Mouse (Mus musculus): ENCODE data around the gene Arrdc4.

Gene Arrdc4

DNA sequence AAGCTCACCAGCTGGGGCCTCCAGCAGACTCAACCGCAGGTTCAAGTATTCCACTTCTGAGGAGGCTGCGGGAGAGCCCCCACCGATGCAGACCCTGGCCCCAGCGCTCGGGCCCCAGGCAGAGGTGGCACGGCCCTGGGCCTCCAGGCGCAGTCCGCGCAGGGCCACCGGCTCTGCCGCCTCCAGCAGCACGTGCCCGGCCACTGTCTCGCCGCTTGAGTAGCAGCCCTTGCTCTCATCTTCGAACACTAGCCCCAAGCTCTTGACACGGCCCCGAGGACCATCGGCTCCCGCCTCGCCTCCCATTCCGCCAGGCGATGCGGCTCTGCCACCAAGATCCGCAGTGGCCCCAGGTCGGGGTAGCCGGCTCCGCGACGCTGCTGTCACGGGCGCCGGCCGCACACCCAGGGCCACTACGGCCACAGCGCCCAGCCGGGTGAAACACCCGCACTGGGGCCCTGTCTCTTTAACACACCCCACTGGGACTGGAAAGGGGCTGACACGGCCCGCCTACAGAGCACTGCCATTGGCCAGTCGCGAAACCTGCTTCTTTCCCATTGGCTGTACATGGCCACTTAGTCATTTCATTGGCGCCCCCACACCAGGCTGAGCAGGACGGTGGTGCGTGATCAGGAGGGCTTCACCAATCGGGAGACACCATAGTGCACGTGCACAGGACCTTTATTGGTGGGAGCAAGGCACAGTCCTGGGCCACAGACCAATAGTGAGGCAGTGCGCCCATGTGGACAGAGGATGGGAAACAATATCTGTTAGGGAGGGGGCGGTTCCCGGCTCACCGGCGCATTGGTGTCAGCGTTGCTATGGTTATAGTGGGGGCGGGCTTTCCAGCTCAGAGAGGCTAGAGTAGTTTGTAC, at the start of gene Arrdc4:
TSS of gene Arrdc4 (minus strand) at position 481 of the 875 bp plus-strand sequence.
- peak; percentile 99 to 100 for DNase-seq (ENCODE audit: inconsistent age in 2 of 2, low spot score in 1 of 2)

DNA sequence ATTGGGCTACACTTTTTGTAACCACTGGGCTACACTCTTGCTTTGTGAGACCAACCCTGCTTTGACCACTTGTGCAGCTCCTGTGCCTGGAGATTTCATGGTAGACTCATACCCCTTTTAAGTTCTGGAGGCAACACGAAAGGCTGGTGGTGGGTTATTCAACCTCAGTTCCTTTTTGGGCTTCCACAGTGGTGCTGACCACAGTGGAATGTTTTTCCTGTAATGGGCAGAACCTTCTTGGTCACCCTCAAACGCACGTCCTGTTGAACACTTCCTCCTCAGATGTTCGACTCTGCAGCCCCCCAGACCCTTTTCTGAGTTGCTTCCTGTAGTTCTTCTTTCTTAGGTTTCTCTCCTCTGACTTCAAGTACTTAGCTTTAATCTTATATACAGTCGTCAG, 46.5 kb upstream of the Arrdc4 start:
- no peak for DNase-seq (ENCODE audit: inconsistent age in 2 of 2, low spot score in 1 of 2)

DNA sequence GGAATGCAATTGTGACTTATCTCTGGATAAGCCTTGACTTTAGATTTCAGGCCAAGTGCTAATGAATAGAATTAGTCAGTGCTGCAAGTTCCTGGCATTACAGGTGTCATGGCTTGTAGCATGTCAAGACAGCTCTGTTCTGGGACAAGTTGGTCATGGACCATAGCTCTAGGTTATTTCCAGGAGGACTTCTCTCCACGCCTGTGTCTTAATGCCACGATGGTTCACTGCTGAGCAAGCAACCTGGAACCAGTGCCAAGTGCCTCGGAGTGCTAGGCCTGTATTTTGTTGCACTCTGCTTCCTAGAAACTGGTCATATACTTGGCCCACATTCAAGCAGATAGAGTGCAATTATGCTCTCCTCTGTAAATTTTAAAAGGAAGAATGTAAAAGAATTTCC, 39.7 kb upstream of the Arrdc4 start:
- peak; percentile 10 to 60 for DNase-seq (ENCODE audit: inconsistent age in 2 of 2, low spot score in 1 of 2)

DNA sequence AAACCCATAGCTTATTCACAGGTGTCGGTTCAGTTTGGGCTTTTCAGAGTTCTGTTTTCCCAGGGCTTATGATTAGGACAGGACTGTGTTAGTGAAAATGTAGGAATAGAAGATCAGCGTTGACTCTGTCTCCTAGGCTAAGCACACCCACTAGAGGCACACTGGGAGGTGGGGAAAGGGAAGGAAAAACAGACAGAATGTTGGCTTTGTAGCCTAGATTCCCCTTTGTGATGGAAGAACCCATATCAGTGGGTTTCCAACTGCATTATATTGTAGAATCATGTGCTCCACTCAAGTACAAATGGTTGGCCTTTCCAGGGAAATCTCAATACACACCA, 22.7 kb upstream of the Arrdc4 start:
- DNase-seq (ENCODE audit: inconsistent age in 2 of 2, low spot score in 1 of 2) = peak in 1 of 2 experiments; percentile 31

DNA sequence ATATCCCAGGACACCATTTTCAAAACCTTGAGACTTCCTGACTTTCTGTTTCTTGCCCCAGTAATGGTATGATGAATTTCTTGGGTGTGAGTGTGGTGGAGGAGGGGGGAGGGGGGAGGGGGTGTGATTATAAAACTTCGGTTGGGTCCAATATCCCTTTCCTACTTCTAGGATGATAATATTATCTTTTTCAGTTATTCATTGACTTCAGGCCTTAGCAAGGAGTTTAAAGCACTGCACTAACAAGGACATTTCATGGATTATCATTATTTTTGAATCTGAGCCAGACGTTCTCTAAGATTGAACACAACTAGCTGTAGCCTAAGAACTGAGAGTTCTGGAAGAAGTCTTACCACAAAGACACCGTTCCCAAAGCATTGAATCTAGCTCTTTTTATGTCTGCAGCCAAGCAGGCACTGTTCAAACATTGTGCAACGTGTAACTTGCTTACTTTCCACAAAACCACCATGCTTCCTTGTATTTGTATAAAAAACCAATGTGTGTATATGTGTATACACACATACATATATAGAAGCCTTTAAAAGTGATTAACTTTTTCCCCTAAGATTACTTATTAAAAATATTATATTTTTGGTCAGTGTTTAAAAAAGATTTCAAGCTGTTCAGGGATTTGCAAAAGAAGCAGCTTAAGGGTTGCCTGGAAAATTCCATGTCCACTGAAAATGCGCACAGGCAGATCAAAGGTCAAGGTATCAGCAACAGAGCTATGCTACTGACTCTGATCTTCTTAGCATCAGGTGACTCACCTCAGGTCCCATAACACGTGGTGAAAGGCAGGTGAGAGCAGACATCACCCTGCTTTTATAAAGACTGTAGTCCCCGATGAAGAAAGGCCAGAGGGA, 22.1 kb upstream of the Arrdc4 start:
- peak in 1 of 2 experiments; percentile 17 for DNase-seq (ENCODE audit: inconsistent age in 2 of 2, low spot score in 1 of 2)

DNA sequence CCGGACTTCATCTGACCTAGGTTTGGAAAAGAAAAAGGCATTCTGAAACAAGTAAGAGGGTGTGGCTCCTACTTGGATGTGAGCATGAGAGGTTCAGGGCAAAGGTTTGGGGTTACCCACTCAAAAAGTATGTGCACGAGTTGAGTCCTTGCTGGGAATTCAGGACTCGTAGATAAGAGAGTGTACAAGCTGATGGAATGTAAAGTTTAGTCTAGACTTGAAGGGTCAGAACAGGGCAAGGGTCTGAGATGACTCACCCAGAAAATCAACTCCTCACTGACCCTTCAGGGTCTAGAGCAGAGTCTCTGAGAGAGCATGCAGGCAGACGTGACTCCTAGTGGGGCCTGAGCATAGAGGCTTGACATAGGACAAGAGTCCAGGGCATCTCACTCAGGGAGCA, 16.9 kb upstream of the Arrdc4 start:
- no peak for DNase-seq (ENCODE audit: inconsistent age in 2 of 2, low spot score in 1 of 2)

DNA sequence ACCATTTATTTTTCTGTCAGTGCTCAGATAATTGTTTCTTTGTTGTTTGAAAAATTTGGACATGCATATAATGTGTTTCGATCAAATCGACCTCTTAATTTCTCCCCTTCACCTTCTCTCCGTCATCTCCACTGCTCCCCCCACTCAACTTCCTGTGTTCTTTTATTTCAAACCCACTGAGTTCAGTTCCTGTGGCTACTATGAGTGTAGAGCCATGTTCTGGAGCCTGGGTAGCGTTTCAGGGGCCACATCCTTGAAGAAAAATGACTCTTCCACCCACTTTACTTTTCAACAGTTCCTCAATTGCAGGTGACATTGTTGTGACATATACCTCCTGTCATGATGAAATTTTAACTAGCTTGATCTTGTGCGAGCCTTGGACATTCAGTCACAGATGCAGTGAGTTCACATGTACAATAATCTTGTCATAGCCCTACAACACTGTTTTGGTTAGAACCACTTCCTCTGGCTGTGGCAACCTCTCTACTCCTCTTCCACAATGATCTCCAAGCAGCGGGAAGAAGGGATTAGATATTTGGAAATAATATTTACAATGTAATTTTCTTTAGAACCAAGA, 10.2 kb upstream of the Arrdc4 start:
- DNase-seq (ENCODE audit: inconsistent age in 2 of 2, low spot score in 1 of 2) = no peak

DNA sequence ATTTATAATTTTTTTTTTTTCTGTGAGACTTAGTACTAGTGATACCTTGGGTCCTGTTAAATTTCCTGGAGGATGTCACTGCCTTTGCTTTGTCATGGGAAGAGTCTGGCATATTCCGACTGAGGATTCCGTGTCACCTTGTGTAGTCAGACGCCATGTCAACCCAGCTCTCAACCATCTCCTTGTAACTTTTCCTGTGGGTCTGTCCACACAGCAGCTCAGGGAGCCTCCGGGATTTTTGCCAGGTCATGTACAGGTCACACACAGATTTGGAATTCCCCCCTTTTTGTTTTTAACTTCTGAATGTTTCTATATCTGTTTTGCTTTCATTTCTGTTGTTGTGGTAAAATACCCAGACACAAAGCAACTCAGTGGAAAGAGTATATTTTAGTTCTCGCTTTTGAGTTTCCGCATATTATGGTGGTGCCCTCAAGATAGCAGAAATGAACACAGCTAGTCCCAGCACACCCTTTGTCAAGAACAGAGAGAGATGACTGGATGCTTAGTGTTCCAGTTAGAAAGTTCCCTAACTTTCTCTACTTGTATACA, 7.7 kb upstream of the Arrdc4 start:
- no peak for DNase-seq (ENCODE audit: inconsistent age in 2 of 2, low spot score in 1 of 2)

DNA sequence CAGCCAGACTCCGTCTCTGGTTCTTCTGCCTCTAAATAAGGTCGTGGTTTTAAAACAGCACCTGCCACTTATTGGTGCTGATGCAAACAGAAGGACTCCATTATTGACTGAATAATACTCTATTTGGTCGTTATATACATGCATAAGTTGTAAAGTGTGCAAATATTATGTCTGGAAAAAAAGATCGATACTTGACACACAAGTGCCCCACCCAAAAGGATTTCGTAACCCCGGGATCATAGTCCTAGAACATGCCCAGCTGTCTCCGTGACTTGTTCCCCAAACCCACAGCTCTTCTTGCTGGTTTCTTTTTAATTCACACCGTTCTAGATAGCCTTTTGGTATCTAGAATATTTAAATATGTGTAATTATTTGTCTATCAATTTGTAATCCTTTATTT, 878 bp upstream of the Arrdc4 start:
- no peak for DNase-seq (ENCODE audit: inconsistent age in 2 of 2, low spot score in 1 of 2)

DNA sequence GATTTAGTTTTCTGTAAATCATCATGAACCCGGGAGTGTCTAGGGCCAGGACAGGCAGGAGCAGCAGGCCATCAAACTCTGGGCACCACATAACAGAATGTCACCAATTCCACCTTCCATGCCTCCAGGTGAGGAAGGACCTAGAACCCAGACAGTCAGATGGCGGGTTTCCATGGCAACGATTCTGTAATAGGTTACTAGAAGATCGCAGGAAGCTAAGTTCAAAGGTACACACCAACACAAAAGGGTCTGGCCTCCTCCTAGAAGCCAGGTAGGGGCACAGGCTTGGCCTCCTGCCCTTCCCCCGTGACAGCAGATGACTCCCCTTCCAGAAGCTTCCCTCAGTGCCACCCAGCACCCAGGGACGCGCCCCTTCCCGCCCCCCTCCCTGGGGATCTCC, 680 bp downstream of the Arrdc4 start:
- peak in 1 of 2 experiments; percentile 82 for DNase-seq (ENCODE audit: inconsistent age in 2 of 2, low spot score in 1 of 2)

DNA sequence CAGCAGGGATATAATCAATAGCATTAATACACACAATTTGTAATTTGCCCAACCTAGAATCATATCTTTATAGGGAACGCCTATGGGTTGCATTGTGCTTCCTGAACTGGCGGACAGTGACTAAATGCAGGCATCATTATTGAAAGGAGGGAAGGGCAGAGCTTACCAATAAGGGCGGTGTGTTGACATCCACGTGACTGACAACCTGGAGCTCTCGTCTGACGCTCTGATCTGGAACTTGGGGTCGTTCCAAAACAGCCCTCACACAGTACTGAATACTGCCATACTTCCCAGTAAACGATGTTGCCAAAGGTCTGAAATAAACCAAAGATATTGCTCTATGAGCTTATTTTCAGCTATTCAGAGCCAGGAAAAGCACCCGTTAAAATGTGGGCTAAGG, 4.4 kb downstream of the Arrdc4 start:
- no peak for DNase-seq (ENCODE audit: inconsistent age in 2 of 2, low spot score in 1 of 2)

DNA sequence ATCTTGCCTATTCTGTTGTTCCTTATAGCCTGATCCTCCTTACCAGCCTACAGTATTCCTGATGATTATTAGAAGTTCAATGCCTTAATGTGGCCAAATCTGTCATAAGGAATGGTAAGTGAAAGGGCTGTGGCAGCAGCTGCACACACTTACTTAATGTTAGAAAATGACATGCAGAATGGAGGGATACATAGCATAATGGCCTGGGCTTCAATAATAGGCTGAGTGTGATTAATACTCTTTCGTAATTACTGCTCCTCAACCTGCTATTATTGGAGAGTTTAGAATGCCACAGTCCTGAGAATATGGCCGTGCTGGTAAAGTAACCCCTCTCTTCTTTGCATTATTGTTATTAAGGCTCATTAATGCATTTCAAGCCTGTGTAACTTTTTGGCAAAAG, 4.8 kb downstream of the Arrdc4 start:
- no peak for DNase-seq (ENCODE audit: inconsistent age in 2 of 2, low spot score in 1 of 2)

DNA sequence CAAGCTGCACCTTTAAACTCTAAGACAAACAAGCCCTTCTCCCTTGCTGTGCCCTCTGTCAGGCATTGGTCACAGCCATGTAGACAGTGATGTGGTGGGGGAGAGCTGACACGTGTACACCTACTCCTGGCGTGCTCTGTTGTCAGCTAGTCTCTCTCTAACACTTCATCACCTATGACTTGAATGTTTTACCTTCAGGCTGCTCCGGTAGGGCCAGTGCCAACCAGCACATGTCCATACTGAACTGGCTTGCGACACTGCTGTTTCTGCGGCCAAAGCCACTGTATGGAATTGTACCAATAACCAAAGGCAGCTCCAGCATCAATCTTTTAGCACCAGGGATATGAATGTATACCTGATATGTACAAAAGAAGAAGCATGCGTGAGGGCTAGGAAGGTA, 8.3 kb downstream of the Arrdc4 start:
- no peak for DNase-seq (ENCODE audit: inconsistent age in 2 of 2, low spot score in 1 of 2)

DNA sequence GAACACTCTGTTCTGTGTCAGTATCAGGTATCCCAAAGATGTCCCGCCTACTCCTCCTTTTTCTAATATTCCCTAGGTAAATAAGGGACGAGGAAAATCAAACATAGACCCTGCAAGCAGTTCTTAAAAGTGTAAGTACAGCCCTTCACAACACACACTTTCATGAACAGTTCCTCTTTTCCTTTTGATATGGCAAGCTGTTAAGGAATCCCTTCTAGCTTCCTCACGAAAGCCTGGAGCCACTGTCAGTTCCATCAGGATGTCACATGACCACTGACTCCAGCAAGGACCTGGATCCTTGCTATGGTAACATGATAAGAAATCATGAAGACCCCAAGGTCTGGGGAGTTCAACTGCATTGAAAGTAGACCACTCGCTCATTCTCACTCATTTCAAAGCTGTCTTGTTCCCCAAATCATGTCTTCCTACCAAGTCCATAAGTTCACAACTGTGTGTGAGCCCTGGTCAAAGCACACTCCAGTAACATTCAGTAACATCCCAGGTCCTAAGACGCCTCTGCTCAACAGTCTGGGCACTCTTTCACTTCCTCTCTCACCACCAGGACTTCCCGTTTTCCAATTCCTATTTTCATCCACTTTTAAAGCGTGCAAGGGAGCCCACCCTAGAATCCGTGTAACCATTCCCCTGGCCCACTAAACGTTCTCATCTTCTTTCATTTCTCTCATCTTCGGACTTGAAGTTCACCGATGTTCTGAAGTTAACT, 10.2 kb downstream of the Arrdc4 start:
- no peak for DNase-seq (ENCODE audit: inconsistent age in 2 of 2, low spot score in 1 of 2)

DNA sequence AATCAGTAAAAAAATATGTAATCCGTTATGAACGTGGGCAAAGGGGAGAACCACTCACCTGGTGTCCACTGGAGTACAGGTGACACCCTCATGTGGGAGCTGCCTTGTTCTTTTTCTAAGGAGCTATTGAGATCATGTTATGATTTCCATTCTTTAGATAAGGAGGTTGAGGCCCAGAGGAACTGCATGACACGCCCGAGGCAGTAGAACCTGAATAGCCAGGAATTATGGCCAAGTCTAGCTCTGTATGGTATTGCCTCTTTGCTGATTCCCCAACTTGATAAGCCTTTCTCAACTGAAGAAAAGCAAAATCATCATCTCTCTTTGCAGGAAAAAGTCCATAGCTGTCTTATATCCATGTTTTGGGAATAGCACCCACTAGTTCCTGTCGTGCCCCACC, 22.7 kb downstream of the Arrdc4 start:
- DNase-seq (ENCODE audit: inconsistent age in 2 of 2, low spot score in 1 of 2) = no peak

DNA sequence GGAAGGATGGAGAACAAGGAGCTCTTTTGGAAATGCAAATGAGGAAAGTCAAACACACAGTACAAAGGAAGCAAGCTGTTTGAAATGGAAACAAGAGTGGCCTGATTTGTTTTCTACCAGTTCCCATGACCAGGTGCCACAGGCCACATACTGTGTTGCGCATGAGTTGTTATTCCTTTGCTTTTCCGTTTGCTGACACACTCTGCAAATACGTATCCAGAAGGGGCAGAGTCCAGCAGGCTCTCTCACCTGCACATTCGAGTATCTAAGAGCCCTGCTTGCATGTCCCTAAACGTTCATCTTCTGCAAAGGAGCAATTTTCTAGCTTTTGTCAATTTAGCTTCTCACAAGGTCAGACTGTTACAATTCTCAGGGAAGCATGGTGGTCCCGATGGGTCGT, 24.3 kb downstream of the Arrdc4 start:
- DNase-seq (ENCODE audit: inconsistent age in 2 of 2, low spot score in 1 of 2) = no peak

DNA sequence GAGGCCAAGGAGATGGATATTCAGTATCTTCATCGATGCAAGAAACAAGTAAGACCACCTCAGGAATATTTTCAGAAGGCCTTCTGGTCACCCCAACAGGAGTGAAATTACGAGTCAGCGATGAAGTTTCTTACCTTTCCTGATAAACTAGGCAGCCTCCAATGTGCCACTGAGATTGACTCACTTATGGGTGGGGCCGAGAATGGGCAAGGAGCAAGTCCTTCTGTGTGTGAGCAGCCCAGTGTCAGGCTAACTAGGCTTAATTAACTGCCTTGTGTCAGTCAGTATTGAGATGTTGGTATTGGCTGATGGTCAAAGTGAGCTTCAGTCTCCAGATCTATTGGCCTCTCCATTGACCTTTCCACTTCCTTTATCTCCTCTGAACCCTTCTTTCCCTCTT, 27.5 kb downstream of the Arrdc4 start:
- no peak for DNase-seq (ENCODE audit: inconsistent age in 2 of 2, low spot score in 1 of 2)

DNA sequence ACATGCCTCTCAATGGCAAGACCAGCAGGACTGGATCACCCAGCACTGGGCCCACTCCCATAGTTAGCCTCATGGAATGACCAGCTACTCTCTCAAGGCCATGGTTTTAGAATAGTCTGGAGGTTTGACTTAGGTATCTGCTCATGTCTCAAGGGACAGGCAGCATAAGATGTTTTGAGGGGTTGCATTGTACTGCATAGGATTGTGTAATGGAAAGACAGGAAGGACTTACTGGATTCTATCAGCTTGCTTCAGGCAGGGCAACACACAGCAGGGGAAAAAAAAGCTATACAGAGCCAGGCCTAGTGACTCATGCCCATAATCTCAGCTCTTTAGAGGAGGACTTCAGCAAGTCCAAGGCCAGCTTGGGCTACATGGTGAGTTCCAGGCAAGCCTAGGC, 31.1 kb downstream of the Arrdc4 start:
- peak; percentile 10 to 75 for DNase-seq (ENCODE audit: inconsistent age in 2 of 2, low spot score in 1 of 2)

DNA sequence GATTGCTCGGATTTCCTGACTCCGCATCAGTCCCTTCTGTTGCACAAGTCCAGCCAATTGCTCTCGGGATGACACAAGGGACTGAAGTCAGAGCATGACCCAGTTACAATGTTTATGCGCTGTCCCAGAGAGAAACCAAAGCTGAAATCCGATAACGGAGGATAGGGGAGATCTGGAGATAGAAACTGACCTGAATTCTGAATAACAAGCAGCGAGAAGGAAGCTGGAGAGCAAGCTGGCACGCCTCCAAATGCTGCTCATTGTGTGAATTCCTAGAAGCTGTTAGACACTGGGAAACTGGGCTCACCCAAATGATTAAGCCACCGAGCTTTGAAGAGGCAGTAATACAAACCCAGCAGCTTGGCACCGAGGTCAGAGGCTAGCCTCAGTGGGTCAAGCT, 31.5 kb downstream of the Arrdc4 start:
- DNase-seq (ENCODE audit: inconsistent age in 2 of 2, low spot score in 1 of 2) = peak; percentile 49 to 85

DNA sequence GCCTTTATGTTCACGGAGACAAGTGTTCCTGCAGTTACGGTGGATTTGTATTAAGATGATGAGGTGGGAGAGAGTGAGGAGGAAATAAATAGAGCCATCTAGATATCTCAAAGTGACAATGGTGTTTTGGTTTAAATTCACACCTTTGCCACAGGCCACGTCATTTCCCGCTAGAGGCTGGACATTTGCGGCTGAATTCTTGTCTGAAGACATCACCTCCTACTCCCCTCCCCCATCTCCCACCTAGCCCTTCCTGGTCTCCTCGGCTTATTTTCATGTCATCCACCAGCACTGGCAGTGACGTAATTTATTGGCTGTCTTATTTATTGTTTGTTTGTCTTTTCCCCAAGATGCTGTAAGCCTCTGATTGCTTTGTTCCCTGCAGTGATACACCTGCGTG, 32.1 kb downstream of the Arrdc4 start:
- peak in 1 of 2 experiments; percentile 37 for DNase-seq (ENCODE audit: inconsistent age in 2 of 2, low spot score in 1 of 2)

DNA sequence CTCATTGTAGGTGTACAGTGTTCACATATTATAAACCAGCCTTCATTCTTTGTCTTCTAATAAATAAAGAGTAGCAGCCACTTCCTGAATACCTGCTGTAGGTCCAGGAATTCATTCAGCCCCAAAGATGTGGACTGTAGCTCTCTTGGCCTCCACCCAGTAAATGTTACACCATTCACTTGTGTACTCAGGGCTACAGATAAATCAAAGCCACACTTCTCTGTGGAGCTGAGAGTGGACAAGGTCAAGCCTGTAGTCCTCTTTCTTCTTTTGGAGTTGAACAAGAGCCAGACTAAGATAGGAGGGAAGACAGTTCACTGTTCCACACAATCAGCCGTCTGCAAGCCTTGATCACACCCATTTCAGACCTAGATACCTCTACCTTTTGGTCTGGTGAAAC, 36.1 kb downstream of the Arrdc4 start:
- peak; percentile 33 to 86 for DNase-seq (ENCODE audit: inconsistent age in 2 of 2, low spot score in 1 of 2)
